Mouse (Mus musculus): ENCODE data around the gene Celsr1. TPM values are rescaled to one million over a fixed set of nuclear protein-coding genes. Genes with fewer than 3 reads are reported as not detected.

Gene Celsr1
- total and polyA plus RNA-seq, 3 experiments: 4.5 to 5.2 (median 5.0) TPM

- 47% methylated on average over 11 of the region's 11 CpGs for WGBS
- H3K4me3 ChIP-seq: no peak overlapping the region
- H3K79me2 ChIP-seq (replicated peaks; ENCODE audit: control insufficient read depth, insufficient read depth, low read length): no peaks in the 10 kb centered on the region
- no peaks in the 10 kb centered on the region for H3K27me3 ChIP-seq (ENCODE audit: control insufficient read depth, insufficient read depth, low read length)
- peak in 1 of 2 experiments; percentile 57 for DNase-seq
- H3K27ac ChIP-seq: no peak overlapping the region
- peaks cover 2% of the 10 kb centered on the region for H3K4me1 ChIP-seq (ENCODE audit: control insufficient read depth, insufficient read depth, low read length)
- intact Hi-C loops (cut with DNase I): no loop called here
- TF ChIP-seq EP300 (IDR thresholded peaks at IDR 0.05; ENCODE audit: insufficient read depth, low read depth, low read length): no peak
- no peak for TF ChIP-seq POLR2A (IDR thresholded peaks at IDR 0.05; ENCODE audit: insufficient read depth, low read depth, low read length)
- TF ChIP-seq CTCF (IDR thresholded peaks at IDR 0.05): no peak
- no peaks in the 10 kb centered on the region for H3K36me3 ChIP-seq (ENCODE audit: control insufficient read depth, insufficient read depth, low read length)
- no peak overlapping the region for H3K9ac ChIP-seq (ENCODE audit: low read depth, low read length)
These were observed 51.7 kb downstream of the Celsr1 start for GRCm38 (mm10) chr15:85981768-85982415.

GRCm38 (mm10) chr15:85977086-85977485 lies 56.5 kb downstream of the Celsr1 start:
- Histone ChIP-seq H3K4me1 (ENCODE audit: control insufficient read depth, insufficient read depth, low read length) (peaks cover 2% of the 10 kb centered on the region), H3K79me2 (replicated peaks; ENCODE audit: control insufficient read depth, insufficient read depth, low read length) (no peaks in the 10 kb centered on the region), H3K4me3 (no peak overlapping the region), H3K27ac (no peak overlapping the region), H3K36me3 (ENCODE audit: control insufficient read depth, insufficient read depth, low read length) (no peaks in the 10 kb centered on the region), H3K9ac (ENCODE audit: low read depth, low read length) (no peak overlapping the region), H3K27me3 (ENCODE audit: control insufficient read depth, insufficient read depth, low read length) (no peaks in the 10 kb centered on the region)
- intact Hi-C loops (cut with DNase I): no loop called here
- TF ChIP-seq POLR2A (IDR thresholded peaks at IDR 0.05; ENCODE audit: insufficient read depth, low read depth, low read length) (no peak), CTCF (IDR thresholded peaks at IDR 0.05) (no peak), EP300 (IDR thresholded peaks at IDR 0.05; ENCODE audit: insufficient read depth, low read depth, low read length) (no peak)
- 27% methylated on average over 9 of the region's 9 CpGs for WGBS
- peak in 1 of 2 experiments; percentile 20 for DNase-seq

- Histone ChIP-seq H3K9ac (ENCODE audit: low read depth, low read length) (no peak overlapping the region), H3K4me1 (ENCODE audit: control insufficient read depth, insufficient read depth, low read length) (peaks cover 2% of the 10 kb centered on the region), H3K4me3 (no peak overlapping the region), H3K27ac (no peak overlapping the region), H3K36me3 (ENCODE audit: control insufficient read depth, insufficient read depth, low read length) (no peaks in the 10 kb centered on the region), H3K27me3 (ENCODE audit: control insufficient read depth, insufficient read depth, low read length) (no peaks in the 10 kb centered on the region), H3K79me2 (replicated peaks; ENCODE audit: control insufficient read depth, insufficient read depth, low read length) (no peaks in the 10 kb centered on the region)
- intact Hi-C loops (cut with DNase I): no loop called here
- no peak for TF ChIP-seq POLR2A (IDR thresholded peaks at IDR 0.05; ENCODE audit: insufficient read depth, low read depth, low read length)
- no peak for TF ChIP-seq EP300 (IDR thresholded peaks at IDR 0.05; ENCODE audit: insufficient read depth, low read depth, low read length)
- TF ChIP-seq CTCF (IDR thresholded peaks at IDR 0.05): no peak
- 54% methylated on average over 16 of the region's 16 CpGs for WGBS
- no peak for DNase-seq
These were observed 57.8 kb downstream of the Celsr1 start for GRCm38 (mm10) chr15:85975746-85976145.

- intact Hi-C loops (cut with DNase I): no loop called here
- no peak for TF ChIP-seq POLR2A (IDR thresholded peaks at IDR 0.05; ENCODE audit: insufficient read depth, low read depth, low read length)
- no peak for TF ChIP-seq EP300 (IDR thresholded peaks at IDR 0.05; ENCODE audit: insufficient read depth, low read depth, low read length)
- TF ChIP-seq CTCF (IDR thresholded peaks at IDR 0.05): no peak
- 83% methylated on average over 5 of the region's 5 CpGs for WGBS
- no peaks in the 10 kb centered on the region for H3K4me1 ChIP-seq (ENCODE audit: control insufficient read depth, insufficient read depth, low read length)
- H3K27ac ChIP-seq: no peak overlapping the region
- DNase-seq: no peak
- no peaks in the 10 kb centered on the region for H3K36me3 ChIP-seq (ENCODE audit: control insufficient read depth, insufficient read depth, low read length)
- no peak overlapping the region for H3K4me3 ChIP-seq
- H3K27me3 ChIP-seq (ENCODE audit: control insufficient read depth, insufficient read depth, low read length): no peaks in the 10 kb centered on the region
- H3K9ac ChIP-seq (ENCODE audit: low read depth, low read length): no peak overlapping the region
- no peaks in the 10 kb centered on the region for H3K79me2 ChIP-seq (replicated peaks; ENCODE audit: control insufficient read depth, insufficient read depth, low read length)
These were observed 62.0 kb downstream of the Celsr1 start for GRCm38 (mm10) chr15:85971596-85971995.

- no peak for DNase-seq
- TF ChIP-seq POLR2A (IDR thresholded peaks at IDR 0.05; ENCODE audit: insufficient read depth, low read depth, low read length) (no peak), EP300 (IDR thresholded peaks at IDR 0.05; ENCODE audit: insufficient read depth, low read depth, low read length) (no peak), CTCF (IDR thresholded peaks at IDR 0.05) (no peak)
- WGBS: 37% methylated on average over 8 of the region's 8 CpGs
These were observed 63.1 kb downstream of the Celsr1 start for GRCm38 (mm10) chr15:85970441-85970840.

GRCm38 (mm10) chr15:85969707-85970153 lies 63.8 kb downstream of the Celsr1 start:
- intact Hi-C loops (cut with DNase I): loop anchor here (5.0 kb wide), 1 partner anchor 63 kb away; the partner anchor contains the start of gene Celsr1
- peak; percentile 35 to 52 for DNase-seq
- no peak overlapping the region for H3K9ac ChIP-seq (ENCODE audit: low read depth, low read length)
- no peaks in the 10 kb centered on the region for H3K4me1 ChIP-seq (ENCODE audit: control insufficient read depth, insufficient read depth, low read length)
- 30% methylated on average over 3 of the region's 3 CpGs for WGBS
- H3K79me2 ChIP-seq (replicated peaks; ENCODE audit: control insufficient read depth, insufficient read depth, low read length): no peaks in the 10 kb centered on the region
- TF ChIP-seq EP300 (IDR thresholded peaks at IDR 0.05; ENCODE audit: insufficient read depth, low read depth, low read length) (no peak), POLR2A (IDR thresholded peaks at IDR 0.05; ENCODE audit: insufficient read depth, low read depth, low read length) (no peak), CTCF (IDR thresholded peaks at IDR 0.05) (no peak)
- H3K27ac ChIP-seq: no peak overlapping the region
- H3K27me3 ChIP-seq (ENCODE audit: control insufficient read depth, insufficient read depth, low read length): no peaks in the 10 kb centered on the region
- no peak overlapping the region for H3K4me3 ChIP-seq
- no peaks in the 10 kb centered on the region for H3K36me3 ChIP-seq (ENCODE audit: control insufficient read depth, insufficient read depth, low read length)

More at GRCm38 (mm10) chr15:85970441-85970840, 63.1 kb downstream of the Celsr1 start:
- no peaks in the 10 kb centered on the region for H3K79me2 ChIP-seq (replicated peaks; ENCODE audit: control insufficient read depth, insufficient read depth, low read length)
- H3K4me1 ChIP-seq (ENCODE audit: control insufficient read depth, insufficient read depth, low read length): no peaks in the 10 kb centered on the region
- no peak overlapping the region for H3K9ac ChIP-seq (ENCODE audit: low read depth, low read length)
- no peaks in the 10 kb centered on the region for H3K27me3 ChIP-seq (ENCODE audit: control insufficient read depth, insufficient read depth, low read length)
- H3K27ac ChIP-seq: no peak overlapping the region
- H3K4me3 ChIP-seq: no peak overlapping the region
- no peaks in the 10 kb centered on the region for H3K36me3 ChIP-seq (ENCODE audit: control insufficient read depth, insufficient read depth, low read length)
- intact Hi-C loops (cut with DNase I): no loop called here

All from heart, adult 2 months (tissue).